Mouse (Mus musculus): Measurements from ENCODE around the gene Pex5l.

DNA sequence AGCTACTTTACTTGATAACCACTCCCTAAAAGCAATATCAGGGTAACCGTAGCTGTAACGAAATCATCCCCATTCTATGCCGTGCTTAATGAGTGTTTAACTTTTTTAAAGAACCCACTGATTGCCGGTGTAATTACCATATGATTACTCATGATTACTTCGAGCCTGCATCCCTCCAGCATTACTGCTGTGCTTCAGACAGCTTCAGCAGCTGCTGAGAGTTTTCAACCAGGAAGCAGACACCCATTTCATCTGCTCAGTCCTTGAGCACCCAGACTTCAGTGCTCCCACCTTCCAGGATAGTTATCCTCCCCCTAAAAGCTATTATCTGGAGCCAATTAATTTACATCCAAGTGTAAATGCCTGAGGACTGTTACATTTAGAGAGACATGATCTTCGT lies 218.9 kb downstream of the Pex5l start:
- TF ChIP-seq CTCF (IDR thresholded peaks at IDR 0.05; ENCODE audit: extremely low read depth, insufficient read depth, insufficient read length, insufficient replicate concordance) (no peak), POLR2A (IDR thresholded peaks at IDR 0.05; ENCODE audit: low read depth, low read length) (no peak)
